Mouse (Mus musculus): ENCODE results near the gene Eif4g3. TPM values are rescaled to one million over a fixed set of nuclear protein-coding genes. Genes with fewer than 3 reads are reported as not detected.
A peak's percentile ranks its signal among the peaks of the same experiment; 100 is the strongest.

The Eif4g3 gene
- polyA plus RNA-seq, 1 experiment from 2014 or later = 37.0 TPM

GRCm38 (mm10) chr4:138138219-138138618 is 145.4 kb downstream of the Eif4g3 start:
- Histone ChIP-seq H3K9ac (ENCODE audit: low read length) (no peak overlapping the region), H3K9me3 (ENCODE audit: control insufficient read depth, low read length) (no peaks in the 10 kb centered on the region), H3K4me3 (ENCODE audit: low read depth, low read length) (no peak overlapping the region), H3K27ac (ENCODE audit: low read depth) (no peak overlapping the region), H3K27me3 (replicated peaks; ENCODE audit: control insufficient read depth, insufficient read depth, low read length) (no peaks in the 10 kb centered on the region), H3K36me3 (ENCODE audit: control insufficient read depth, insufficient read depth, low read length) (peaks cover 24% of the 10 kb centered on the region), H3K4me2 (ENCODE audit: low read length) (no peak overlapping the region), H3K4me1 (replicated peaks; ENCODE audit: control insufficient read depth, insufficient read depth, low read length) (peaks cover 21% of the 10 kb centered on the region)
- DNase-seq (ENCODE audit: low spot score) (no peak), ATAC-seq (replicated peaks; ENCODE audit: low FRiP score, low TSS enrichment, low read depth) (no peak)
- WGBS = 88% methylated on average over 7 of the region's 7 CpGs

DNA sequence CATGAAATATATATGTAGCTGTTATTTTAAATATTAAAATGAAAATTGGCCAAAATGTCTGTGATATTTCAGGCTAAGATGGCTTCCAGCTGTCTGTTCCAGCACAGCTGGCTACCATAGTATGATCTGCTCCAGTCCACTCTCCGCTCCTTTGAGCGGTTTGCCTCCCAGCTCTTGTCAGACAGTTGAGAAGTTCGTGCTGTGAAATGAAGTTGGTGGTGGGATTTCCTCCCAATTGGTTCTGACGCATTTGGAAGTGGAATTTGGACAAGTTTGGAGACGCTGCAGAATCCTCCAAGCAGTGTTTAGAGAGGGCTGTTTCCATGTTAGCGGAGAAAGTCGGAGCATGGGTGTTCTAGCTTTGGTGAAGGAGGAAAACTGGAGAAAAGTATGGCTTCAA is 148.5 kb downstream of the Eif4g3 start:
- H3K4me2 ChIP-seq (ENCODE audit: low read length) = no peak overlapping the region
- peaks cover 18% of the 10 kb centered on the region for H3K4me1 ChIP-seq (replicated peaks; ENCODE audit: control insufficient read depth, insufficient read depth, low read length)
- peak; percentile 80; the same call in 1 of the 2 replicates for ATAC-seq (replicated peaks; ENCODE audit: low FRiP score, low TSS enrichment, low read depth)
- no peak overlapping the region for H3K4me3 ChIP-seq (ENCODE audit: low read depth, low read length)
- WGBS = 38% methylated on average over 7 of the region's 7 CpGs
- DNase-seq (ENCODE audit: low spot score) = peak; percentile 73
- H3K27me3 ChIP-seq (replicated peaks; ENCODE audit: control insufficient read depth, insufficient read depth, low read length) = no peaks in the 10 kb centered on the region
- no peak overlapping the region for H3K9ac ChIP-seq (ENCODE audit: low read length)
- H3K9me3 ChIP-seq (ENCODE audit: control insufficient read depth, low read length) = no peaks in the 10 kb centered on the region
- H3K27ac ChIP-seq (ENCODE audit: low read depth) = peak overlapping the region; percentile 86
- peaks cover 10% of the 10 kb centered on the region; the same call in 1 of the 2 replicates for H3K36me3 ChIP-seq (ENCODE audit: control insufficient read depth, insufficient read depth, low read length)

DNA sequence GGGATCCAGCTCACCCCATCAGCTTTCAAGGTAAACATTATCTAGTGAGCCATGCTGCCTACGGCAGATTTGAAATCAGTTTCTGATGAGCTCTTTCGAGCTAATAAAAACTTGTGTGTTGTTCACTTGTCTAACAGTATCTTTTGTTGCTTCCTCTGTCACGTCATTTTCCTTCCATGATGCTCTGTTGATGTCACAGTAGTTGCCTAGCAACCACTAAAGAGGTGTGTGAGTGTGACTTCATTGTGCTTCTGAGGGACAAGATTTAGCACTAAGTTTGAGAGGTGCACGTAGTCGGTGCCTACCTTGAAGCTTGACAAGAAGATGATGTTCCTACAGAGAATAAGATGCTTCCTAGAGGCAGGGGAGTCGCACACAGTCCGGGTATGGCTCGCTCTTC is 154.4 kb downstream of the Eif4g3 start:
- no peak overlapping the region for H3K9ac ChIP-seq (ENCODE audit: low read length)
- no peaks in the 10 kb centered on the region for H3K9me3 ChIP-seq (ENCODE audit: control insufficient read depth, low read length)
- no peak overlapping the region for H3K4me3 ChIP-seq (ENCODE audit: low read depth, low read length)
- H3K27me3 ChIP-seq (replicated peaks; ENCODE audit: control insufficient read depth, insufficient read depth, low read length) = no peaks in the 10 kb centered on the region
- H3K4me1 ChIP-seq (replicated peaks; ENCODE audit: control insufficient read depth, insufficient read depth, low read length) = peaks cover 2% of the 10 kb centered on the region
- DNase-seq (ENCODE audit: low spot score) (no peak), ATAC-seq (replicated peaks; ENCODE audit: low FRiP score, low TSS enrichment, low read depth) (no peak)
- H3K36me3 ChIP-seq (ENCODE audit: control insufficient read depth, insufficient read depth, low read length) = peaks cover 10% of the 10 kb centered on the region; the same call in 1 of the 2 replicates
- no peak overlapping the region for H3K27ac ChIP-seq (ENCODE audit: low read depth)
- whole genome bisulfite sequencing = 89% methylated on average over 8 of the region's 8 CpGs
- no peak overlapping the region for H3K4me2 ChIP-seq (ENCODE audit: low read length)

GRCm38 (mm10) chr4:138149977-138150376 is 157.2 kb downstream of the Eif4g3 start:
- no peak overlapping the region for H3K27ac ChIP-seq (ENCODE audit: low read depth)
- peaks cover 29% of the 10 kb centered on the region for H3K36me3 ChIP-seq (ENCODE audit: control insufficient read depth, insufficient read depth, low read length)
- H3K4me1 ChIP-seq (replicated peaks; ENCODE audit: control insufficient read depth, insufficient read depth, low read length) = no peaks in the 10 kb centered on the region
- 86% methylated on average over 4 of the region's 4 CpGs for WGBS
- H3K27me3 ChIP-seq (replicated peaks; ENCODE audit: control insufficient read depth, insufficient read depth, low read length) = no peaks in the 10 kb centered on the region
- DNase-seq (ENCODE audit: low spot score) (no peak), ATAC-seq (replicated peaks; ENCODE audit: low FRiP score, low TSS enrichment, low read depth) (no peak)
- no peak overlapping the region for H3K4me3 ChIP-seq (ENCODE audit: low read depth, low read length)
- H3K4me2 ChIP-seq (ENCODE audit: low read length) = no peak overlapping the region
- no peak overlapping the region for H3K9ac ChIP-seq (ENCODE audit: low read length)
- H3K9me3 ChIP-seq (ENCODE audit: control insufficient read depth, low read length) = no peaks in the 10 kb centered on the region

DNA sequence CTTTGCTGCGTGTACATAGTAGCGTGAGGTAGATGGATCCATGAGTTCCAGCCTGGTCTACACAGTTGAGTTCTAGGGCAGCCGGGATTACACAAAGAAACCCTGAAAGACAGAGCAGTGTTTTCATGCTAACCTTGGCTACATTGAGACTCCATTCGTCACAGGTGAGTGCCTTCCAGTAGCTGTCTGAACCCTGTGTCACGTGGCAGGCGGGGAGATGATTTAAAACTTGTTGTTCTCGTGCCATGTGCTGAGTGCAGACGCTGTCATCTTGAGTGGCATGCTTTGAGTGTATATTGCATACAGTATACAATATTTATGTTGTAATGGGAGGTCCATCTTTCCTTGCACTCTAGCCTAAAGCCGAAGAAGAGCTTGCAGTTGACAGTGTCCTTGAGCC is 158.4 kb downstream of the Eif4g3 start:
- Histone ChIP-seq H3K9me3 (ENCODE audit: control insufficient read depth, low read length) (no peaks in the 10 kb centered on the region), H3K27ac (ENCODE audit: low read depth) (no peak overlapping the region), H3K4me1 (replicated peaks; ENCODE audit: control insufficient read depth, insufficient read depth, low read length) (no peaks in the 10 kb centered on the region), H3K36me3 (ENCODE audit: control insufficient read depth, insufficient read depth, low read length) (peaks cover 36% of the 10 kb centered on the region), H3K4me2 (ENCODE audit: low read length) (no peak overlapping the region), H3K9ac (ENCODE audit: low read length) (no peak overlapping the region), H3K4me3 (ENCODE audit: low read depth, low read length) (no peak overlapping the region), H3K27me3 (replicated peaks; ENCODE audit: control insufficient read depth, insufficient read depth, low read length) (no peaks in the 10 kb centered on the region)
- 85% methylated on average over 9 of the region's 9 CpGs for WGBS
- no peak for ATAC-seq (replicated peaks; ENCODE audit: low FRiP score, low TSS enrichment, low read depth)
- DNase-seq (ENCODE audit: low spot score) = no peak

DNA sequence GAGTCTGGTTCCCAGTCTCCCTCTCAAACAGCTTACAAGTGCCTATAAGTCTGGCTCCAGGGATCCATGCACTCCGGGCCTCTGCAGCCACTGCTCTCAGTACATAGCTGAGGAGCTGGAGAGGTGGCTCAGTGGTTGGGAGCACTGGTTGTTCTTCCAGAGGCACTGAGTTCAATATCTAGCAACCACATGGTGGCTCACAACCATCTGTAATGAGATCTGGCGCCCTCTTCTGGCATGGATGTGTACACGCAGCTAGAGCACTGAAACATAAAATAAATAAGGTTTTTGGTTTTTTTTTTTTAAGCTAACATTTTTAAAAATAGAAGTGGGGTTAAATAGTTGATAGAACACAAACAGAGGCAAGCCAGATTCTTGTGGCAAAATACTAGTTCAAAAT is 161.2 kb downstream of the Eif4g3 start:
- no peak overlapping the region for H3K9ac ChIP-seq (ENCODE audit: low read length)
- 61% methylated on average over 3 of the region's 3 CpGs for WGBS
- no peak overlapping the region for H3K4me3 ChIP-seq (ENCODE audit: low read depth, low read length)
- H3K27ac ChIP-seq (ENCODE audit: low read depth) = no peak overlapping the region
- peaks cover 56% of the 10 kb centered on the region for H3K36me3 ChIP-seq (ENCODE audit: control insufficient read depth, insufficient read depth, low read length)
- no peaks in the 10 kb centered on the region for H3K27me3 ChIP-seq (replicated peaks; ENCODE audit: control insufficient read depth, insufficient read depth, low read length)
- no peaks in the 10 kb centered on the region for H3K4me1 ChIP-seq (replicated peaks; ENCODE audit: control insufficient read depth, insufficient read depth, low read length)
- ATAC-seq (replicated peaks; ENCODE audit: low FRiP score, low TSS enrichment, low read depth) = no peak
- no peaks in the 10 kb centered on the region for H3K9me3 ChIP-seq (ENCODE audit: control insufficient read depth, low read length)
- no peak for DNase-seq (ENCODE audit: low spot score)
- H3K4me2 ChIP-seq (ENCODE audit: low read length) = no peak overlapping the region

DNA sequence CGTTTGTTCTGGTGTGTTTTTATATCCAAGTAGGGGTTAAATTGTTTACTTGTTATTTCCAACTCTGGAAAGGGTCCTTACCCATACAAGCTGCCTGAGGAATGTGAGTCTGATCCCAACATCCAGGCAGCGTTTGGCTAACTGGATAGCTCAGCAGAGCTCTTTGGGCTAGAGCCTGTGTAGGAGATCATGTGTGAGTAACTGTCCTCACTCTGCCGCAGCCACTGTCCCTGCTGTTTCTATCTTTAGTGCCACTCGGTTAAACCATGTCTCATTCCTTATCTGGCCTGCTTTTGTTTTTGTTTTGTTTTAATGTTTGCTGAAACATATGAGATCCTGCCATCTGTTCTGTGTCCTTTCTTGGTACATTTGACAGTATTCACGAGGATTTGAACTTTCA is 168.1 kb downstream of the Eif4g3 start:
- ATAC-seq (replicated peaks; ENCODE audit: low FRiP score, low TSS enrichment, low read depth) (no peak), DNase-seq (ENCODE audit: low spot score) (no peak)
- Histone ChIP-seq H3K4me1 (replicated peaks; ENCODE audit: control insufficient read depth, insufficient read depth, low read length) (no peaks in the 10 kb centered on the region), H3K9me3 (ENCODE audit: control insufficient read depth, low read length) (no peaks in the 10 kb centered on the region), H3K4me3 (ENCODE audit: low read depth, low read length) (no peak overlapping the region), H3K27me3 (replicated peaks; ENCODE audit: control insufficient read depth, insufficient read depth, low read length) (no peaks in the 10 kb centered on the region), H3K9ac (ENCODE audit: low read length) (no peak overlapping the region), H3K27ac (ENCODE audit: low read depth) (no peak overlapping the region), H3K4me2 (ENCODE audit: low read length) (no peak overlapping the region), H3K36me3 (ENCODE audit: control insufficient read depth, insufficient read depth, low read length) (peaks cover 65% of the 10 kb centered on the region)
- WGBS = 75% methylated on average over 5 of the region's 5 CpGs

DNA sequence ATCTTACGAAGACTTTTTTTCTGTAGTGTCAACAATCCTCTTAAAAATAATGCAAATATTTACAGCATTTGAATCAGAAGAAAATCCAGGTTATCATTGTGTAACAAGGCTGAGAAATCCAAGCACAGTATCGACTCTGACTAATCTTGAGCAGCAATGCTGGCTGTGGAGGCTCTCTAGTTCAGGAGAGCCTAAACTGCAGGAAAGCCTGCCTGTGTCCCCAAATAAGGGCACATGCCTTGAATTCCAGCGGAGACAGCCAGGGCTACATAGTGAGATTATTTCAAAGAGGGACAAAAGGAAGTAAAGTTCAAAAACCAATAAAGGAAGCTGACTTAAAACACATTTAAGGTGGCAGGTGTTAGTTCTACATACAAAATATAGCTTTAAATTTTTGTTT is 168.7 kb downstream of the Eif4g3 start:
- 61% methylated on average over 3 of the region's 3 CpGs for WGBS

DNA sequence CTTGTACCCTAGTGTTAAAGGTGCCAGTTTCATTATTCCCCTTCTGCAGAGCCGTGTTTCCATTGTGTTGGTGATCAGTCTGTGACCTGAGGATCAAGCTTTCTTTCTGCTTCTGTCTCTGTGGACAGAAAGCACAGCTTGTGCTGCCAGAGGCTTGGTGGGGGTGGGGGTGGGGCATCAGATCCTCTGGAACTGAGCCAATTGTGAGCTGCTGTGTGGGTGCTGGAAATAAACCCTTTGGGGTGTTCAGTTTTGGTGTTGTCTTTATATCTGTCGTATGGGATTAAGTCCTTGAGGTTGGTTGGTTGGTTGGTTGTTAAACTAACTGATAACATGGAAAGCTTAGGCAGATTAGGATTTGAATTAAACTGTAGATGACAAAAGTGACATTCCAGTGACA is 171.0 kb downstream of the Eif4g3 start:
- H3K4me2 ChIP-seq (ENCODE audit: low read length) = no peak overlapping the region
- no peaks in the 10 kb centered on the region for H3K27me3 ChIP-seq (replicated peaks; ENCODE audit: control insufficient read depth, insufficient read depth, low read length)
- H3K9me3 ChIP-seq (ENCODE audit: control insufficient read depth, low read length) = no peaks in the 10 kb centered on the region
- H3K27ac ChIP-seq (ENCODE audit: low read depth) = no peak overlapping the region
- peaks cover 66% of the 10 kb centered on the region for H3K36me3 ChIP-seq (ENCODE audit: control insufficient read depth, insufficient read depth, low read length)
- H3K9ac ChIP-seq (ENCODE audit: low read length) = no peak overlapping the region
- ATAC-seq (replicated peaks; ENCODE audit: low FRiP score, low TSS enrichment, low read depth) = no peak
- no peaks in the 10 kb centered on the region for H3K4me1 ChIP-seq (replicated peaks; ENCODE audit: control insufficient read depth, insufficient read depth, low read length)
- H3K4me3 ChIP-seq (ENCODE audit: low read depth, low read length) = no peak overlapping the region
- 73% methylated on average over 2 of the region's 2 CpGs for WGBS
- no peak for DNase-seq (ENCODE audit: low spot score)

More for the DNA sequence above, 168.7 kb downstream of the Eif4g3 start:
- peaks cover 67% of the 10 kb centered on the region for H3K36me3 ChIP-seq (ENCODE audit: control insufficient read depth, insufficient read depth, low read length)
- H3K4me2 ChIP-seq (ENCODE audit: low read length) = no peak overlapping the region
- H3K4me1 ChIP-seq (replicated peaks; ENCODE audit: control insufficient read depth, insufficient read depth, low read length) = no peaks in the 10 kb centered on the region
- no peaks in the 10 kb centered on the region for H3K9me3 ChIP-seq (ENCODE audit: control insufficient read depth, low read length)
- ATAC-seq (replicated peaks; ENCODE audit: low FRiP score, low TSS enrichment, low read depth) (no peak), DNase-seq (ENCODE audit: low spot score) (no peak)
- H3K27me3 ChIP-seq (replicated peaks; ENCODE audit: control insufficient read depth, insufficient read depth, low read length) = no peaks in the 10 kb centered on the region
- no peak overlapping the region for H3K27ac ChIP-seq (ENCODE audit: low read depth)
- H3K4me3 ChIP-seq (ENCODE audit: low read depth, low read length) = no peak overlapping the region
- H3K9ac ChIP-seq (ENCODE audit: low read length) = no peak overlapping the region
